Mouse (Mus musculus) thymus, adult 2 months (tissue): ENCODE results near the gene Flt3l. TPM values are rescaled to one million over a fixed set of nuclear protein-coding genes. Genes with fewer than 3 reads are reported as not detected.

ENCODE experiments used
- DNase-seq: peaks from one replicate; pipeline ENCODE4 v3.0.0; 2021
- H3K27ac ChIP-seq: fragments of 200-500 bp; 2 replicates; pipeline ENCODE4 v1.5.1; 2012; ENCODE audit warnings: low read length, control low read depth; ENCODE audit not compliant: control insufficient read depth, insufficient read depth
- H3K27me3 ChIP-seq: fragments of 200-500 bp; 2 replicates; pipeline ENCODE4 v1.6.1; 2012; ENCODE audit warnings: mild to moderate bottlenecking, low read length, moderate library complexity, mixed read lengths; ENCODE audit not compliant: control insufficient read depth, insufficient read depth
- H3K36me3 ChIP-seq: fragments of 200-500 bp; 2 replicates; pipeline ENCODE4 v1.6.1; 2012; ENCODE audit warnings: mild to moderate bottlenecking, low read length, moderate library complexity; ENCODE audit not compliant: control insufficient read depth, insufficient read depth
- H3K4me1 ChIP-seq: fragments of 200-500 bp; replicated peaks from 2 replicates; pipeline ENCODE4 v1.6.1; 2012; ENCODE audit warnings: low read length; ENCODE audit not compliant: control insufficient read depth, insufficient read depth
- H3K4me3 ChIP-seq: fragments of 200-500 bp; 2 replicates; pipeline ENCODE4 v1.5.1; 2012; ENCODE audit warnings: mild to moderate bottlenecking, low read length, control low read depth, moderate library complexity; ENCODE audit not compliant: control insufficient read depth, insufficient read depth
- CTCF ChIP-seq: fragments of 200-500 bp; IDR thresholded peaks from 2 replicates; pipeline ENCODE4 v1.5.1; 2012; ENCODE audit warnings: mild to moderate bottlenecking, control low read depth, low read length, moderate library complexity, borderline replicate concordance; ENCODE audit not compliant: control insufficient read depth, poor library complexity, insufficient read depth; ENCODE audit errors: extremely low read depth
- POLR2A ChIP-seq: fragments of 200-500 bp; IDR thresholded peaks from 2 replicates; pipeline ENCODE4 v1.6.1; 2012; ENCODE audit warnings: mild to moderate bottlenecking, low read length, control low read depth, moderate library complexity; ENCODE audit not compliant: control insufficient read depth, poor library complexity, insufficient read depth; ENCODE audit errors: extremely low read depth
- WGBS: fragments of 180-500 bp; shearing (Covaris S2); methylation state at CpG from one replicate; pipeline ENCODE4 v1.1.7; 2018; 5-methylcytosine and 5-hydroxymethylcytosine counted together
- polyA plus RNA-seq: library from polyadenylated mRNA; depleted of rRNA; stranded (reverse); fragments of >200 nt; gene quantifications from 2 replicates; pipeline ENCODE4 v1.2.3, GENCODE M21; 2012

The Flt3l gene
- polyA plus RNA-seq, 1 experiment = 207 TPM

DNA sequence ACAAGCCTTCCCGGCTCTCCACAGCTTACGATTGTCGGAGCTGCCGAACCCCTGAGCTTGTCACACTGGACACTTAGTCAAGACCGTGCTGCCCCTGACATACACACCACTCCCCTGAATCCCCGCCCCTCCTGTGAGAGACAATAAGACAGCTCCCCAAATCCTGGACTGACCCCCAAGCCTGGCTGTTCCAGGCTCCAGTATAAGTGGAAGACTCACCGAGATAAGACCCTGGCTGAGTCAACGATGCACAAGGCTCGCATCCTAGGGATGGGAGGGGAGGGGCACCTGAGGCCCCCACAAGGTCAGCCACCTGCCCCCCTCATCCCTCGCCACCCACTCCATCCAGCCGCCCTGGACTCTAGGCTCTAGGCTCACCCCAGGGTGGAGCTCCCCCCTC is 4.4 kb downstream of the Flt3l start:
- TF ChIP-seq POLR2A (no peak), CTCF (no peak)
- no peak overlapping the region for H3K4me3 ChIP-seq
- WGBS = 98% methylated on average over 11 of the region's 11 CpGs
- H3K27me3 ChIP-seq = no peaks in the 10 kb centered on the region
- no peak overlapping the region for H3K27ac ChIP-seq
- DNase-seq = no peak
- H3K36me3 ChIP-seq = peaks cover 5% of the 10 kb centered on the region
- H3K4me1 ChIP-seq = peaks cover 42% of the 10 kb centered on the region

- no peak for DNase-seq
- H3K27me3 ChIP-seq = no peaks in the 10 kb centered on the region
- H3K27ac ChIP-seq = no peak overlapping the region
- no peak for TF ChIP-seq CTCF
- no peak for TF ChIP-seq POLR2A
- H3K4me1 ChIP-seq = peaks cover 35% of the 10 kb centered on the region
- H3K36me3 ChIP-seq = peaks cover 24% of the 10 kb centered on the region
- 83% methylated on average over 15 of the region's 15 CpGs for WGBS
- H3K4me3 ChIP-seq = no peak overlapping the region
Measured at GRCm38 (mm10) chr7:45129776-45130512, 6.3 kb downstream of the Flt3l start.

GRCm38 (mm10) chr7:45129318-45129717 is 6.9 kb downstream of the Flt3l start:
- Histone ChIP-seq H3K27ac (peak overlapping the region; percentile 52), H3K36me3 (peaks cover 24% of the 10 kb centered on the region), H3K4me1 (peaks cover 29% of the 10 kb centered on the region), H3K27me3 (no peaks in the 10 kb centered on the region), H3K4me3 (peak overlapping the region; percentile 61)
- 2% methylated on average over 17 of the region's 17 CpGs for WGBS
- no peak for TF ChIP-seq CTCF
- DNase-seq = no peak

- under 1% methylated on average over 48 of the region's 48 CpGs for WGBS
- H3K27ac ChIP-seq = peak within 1 kb of the TSS; percentile 52
- peak within 1 kb of the TSS; percentile 84 for H3K4me3 ChIP-seq
- H3K4me1 ChIP-seq = peaks cover 26% of the 10 kb centered on the region
- DNase-seq = peak; percentile 98
- no peaks in the 10 kb centered on the region for H3K27me3 ChIP-seq
- H3K36me3 ChIP-seq = peaks cover 24% of the 10 kb centered on the region
- peak; percentile 73; the same call in 1 of the 2 replicates for TF ChIP-seq CTCF
- TF ChIP-seq POLR2A = peak; percentile 99
Measured at GRCm38 (mm10) chr7:45128624-45129246, 7.5 kb downstream of the Flt3l start, which contains the start of gene Rpl13a. Gene Rpl13a (minus strand): TSS chr7:45128761.

- Histone ChIP-seq H3K4me3 (peak overlapping the region; percentile 84), H3K27ac (no peak overlapping the region; the same call in 1 of the 2 replicates), H3K27me3 (no peaks in the 10 kb centered on the region), H3K36me3 (peaks cover 27% of the 10 kb centered on the region), H3K4me1 (peaks cover 35% of the 10 kb centered on the region)
- no peak for TF ChIP-seq CTCF
- no peak for TF ChIP-seq POLR2A
- no peak for DNase-seq
- 3% methylated on average over 6 of the region's 6 CpGs for WGBS
Measured at GRCm38 (mm10) chr7:45127700-45128224, 8.5 kb downstream of the Flt3l start.

DNA sequence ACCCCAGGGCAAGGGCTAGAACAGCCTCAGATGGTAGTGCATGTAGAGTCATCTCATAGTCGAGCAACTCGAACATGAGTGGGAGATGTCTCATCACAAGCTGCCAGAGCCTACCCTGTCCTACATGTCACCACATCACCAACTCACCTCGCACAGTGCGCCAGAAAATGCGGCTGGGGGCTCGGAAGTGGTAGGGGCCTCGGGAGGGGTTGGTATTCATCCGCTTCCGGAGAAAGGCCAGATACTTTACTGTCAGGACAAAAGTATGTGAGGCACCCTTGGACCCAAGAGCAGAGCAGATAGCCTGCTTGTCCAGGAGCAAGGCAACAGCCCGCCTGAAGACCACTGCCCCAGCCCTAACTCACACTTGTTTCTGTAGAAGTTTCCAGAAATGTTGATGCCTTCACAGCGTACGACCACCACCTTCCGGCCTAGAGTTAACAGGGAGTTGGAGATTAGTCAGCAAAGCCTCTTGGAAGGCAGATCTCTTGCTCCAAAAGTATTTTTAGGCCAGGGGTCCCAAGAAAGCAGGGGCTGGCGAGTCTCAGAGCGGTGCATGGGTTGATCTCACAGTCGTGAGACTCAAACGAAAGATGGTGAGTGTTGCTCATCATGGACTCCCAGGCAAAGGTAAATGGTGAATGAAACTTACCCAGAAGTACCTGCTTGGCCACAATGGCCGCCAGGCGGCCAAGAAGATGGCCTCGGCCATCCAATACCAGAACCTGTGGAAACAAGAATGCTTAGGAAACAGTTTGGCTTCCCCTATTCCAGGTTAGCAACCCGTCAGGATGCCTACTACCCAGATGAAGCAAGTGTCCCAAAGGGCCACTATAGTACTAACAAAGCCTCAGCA is 9.2 kb downstream of the Flt3l start:
- TF ChIP-seq POLR2A (no peak), CTCF (no peak)
- H3K36me3 ChIP-seq = peaks cover 34% of the 10 kb centered on the region

More for the DNA sequence above, 9.2 kb downstream of the Flt3l start:
- H3K27me3 ChIP-seq = no peaks in the 10 kb centered on the region
- 57% methylated on average over 21 of the region's 21 CpGs for WGBS
- peaks cover 42% of the 10 kb centered on the region for H3K4me1 ChIP-seq
- H3K27ac ChIP-seq = peak overlapping the region; percentile 37
- no peak for DNase-seq
- peak overlapping the region; percentile 28 for H3K4me3 ChIP-seq
